Mouse (Mus musculus) forebrain, embryonic 10.5 days (tissue): ENCODE measurements at regions not wholly inside any gene's neighbourhood (a gene's known extent, or its start where the extent isn't known, plus 50 kb on each side); places are given as distances from the start of the nearest gene placed in this dataset.
A peak's percentile ranks its signal among the peaks of the same experiment; 100 is the strongest.

Source experiments
- DNase-seq: peaks from one replicate; pipeline ENCODE4 v3.0.0-alpha.2; 2017; ENCODE audit warnings: low spot score; ENCODE audit errors: extremely low spot score
- H3K27ac ChIP-seq: fragments of 300-500 bp; sonication (generic); 2 replicates; pipeline ENCODE4 v1.5.1; 2016; ENCODE audit warnings: mild to moderate bottlenecking
- H3K27me3 ChIP-seq: fragments of 300-500 bp; sonication (generic); 2 replicates; pipeline ENCODE4 v1.6.1; 2016; ENCODE audit warnings: mild to moderate bottlenecking; ENCODE audit not compliant: poor library complexity, severe bottlenecking
- H3K36me3 ChIP-seq: fragments of 300-500 bp; sonication (generic); replicated peaks from 2 replicates; pipeline ENCODE4 v1.6.1; 2016; ENCODE audit warnings: mild to moderate bottlenecking, moderate library complexity
- H3K4me1 ChIP-seq: fragments of 300-500 bp; sonication (generic); 2 replicates; pipeline ENCODE4 v1.6.1; 2016
- H3K4me3 ChIP-seq: fragments of 300-500 bp; sonication (generic); 2 replicates; pipeline ENCODE4 v1.5.1; 2016; ENCODE audit warnings: mild to moderate bottlenecking, moderate library complexity
- H3K9me3 ChIP-seq: fragments of 300-500 bp; sonication (generic); 2 replicates; pipeline ENCODE4 v1.6.1; 2016; ENCODE audit warnings: mild to moderate bottlenecking, moderate library complexity
- WGBS: fragments of 180-500 bp; shearing (Covaris S2); methylation state at CpG from one replicate; pipeline ENCODE4 v1.1.7; 2016; 5-methylcytosine and 5-hydroxymethylcytosine counted together

DNA sequence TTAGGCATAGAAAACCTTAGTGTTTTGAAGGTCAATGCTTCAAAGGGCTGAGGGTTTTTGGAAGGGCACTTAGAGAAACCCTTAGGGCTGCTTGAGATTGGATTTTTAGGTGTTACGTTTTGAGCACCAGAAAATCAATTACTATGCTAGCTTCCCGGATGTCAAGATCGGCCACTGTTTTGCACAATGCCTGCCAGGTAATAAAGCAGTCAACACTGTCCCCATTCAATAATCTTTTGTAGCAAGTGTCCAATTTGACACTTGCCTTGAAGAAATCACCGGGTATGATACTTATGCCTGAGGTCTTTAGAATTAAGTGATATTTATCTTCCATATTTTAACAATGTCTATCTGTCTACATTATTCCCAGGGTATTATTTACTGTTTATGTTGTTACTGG is 403.0 kb upstream of the Sel1l start:
- Histone ChIP-seq H3K9me3 (no peaks in the 10 kb centered on the region), H3K36me3 (no peaks in the 10 kb centered on the region), H3K27me3 (no peaks in the 10 kb centered on the region), H3K4me1 (peaks cover 13% of the 10 kb centered on the region), H3K4me3 (no peak overlapping the region), H3K27ac (no peak overlapping the region)
- WGBS: 66% methylated on average over 4 of the region's 4 CpGs
- no peak for DNase-seq

DNA sequence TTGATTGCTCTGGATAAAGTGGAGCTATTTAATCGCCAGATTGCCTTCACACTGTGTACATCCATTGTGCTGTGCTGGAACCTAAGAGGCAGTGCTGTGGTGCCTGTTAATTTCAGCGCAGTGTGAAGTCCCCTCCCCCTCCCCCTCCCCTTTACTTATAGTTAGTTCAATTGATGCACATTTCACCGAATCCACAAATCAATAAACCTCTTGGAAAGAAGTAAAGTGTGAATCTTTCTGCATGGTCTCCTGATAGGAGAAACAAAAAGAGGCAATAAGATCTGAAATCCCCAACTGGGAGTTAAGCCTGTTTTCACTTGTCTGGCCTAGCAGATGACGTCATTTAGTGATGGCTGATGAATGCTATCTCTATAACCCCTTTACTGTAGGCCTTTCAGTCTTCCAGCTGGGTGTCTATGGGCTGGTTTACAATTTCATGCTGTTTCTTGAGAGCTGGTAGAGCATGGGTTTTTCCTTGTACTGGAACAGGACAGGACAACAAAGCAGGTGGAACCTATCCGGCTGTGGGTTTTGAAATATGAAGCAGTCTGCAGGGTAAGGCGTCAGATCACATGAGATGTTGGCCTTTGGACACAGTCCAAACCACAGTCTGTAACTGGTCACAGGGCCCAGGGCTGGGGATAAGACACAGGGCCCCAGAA is 398.0 kb upstream of the Sel1l start:
- H3K27ac ChIP-seq: peak overlapping the region; percentile 54
- H3K27me3 ChIP-seq: no peaks in the 10 kb centered on the region
- peaks cover 23% of the 10 kb centered on the region for H3K4me1 ChIP-seq
- WGBS: 44% methylated on average over 6 of the region's 6 CpGs
- no peak overlapping the region for H3K4me3 ChIP-seq
- DNase-seq: peak; percentile 21
- H3K9me3 ChIP-seq: no peaks in the 10 kb centered on the region
- H3K36me3 ChIP-seq: no peaks in the 10 kb centered on the region

DNA sequence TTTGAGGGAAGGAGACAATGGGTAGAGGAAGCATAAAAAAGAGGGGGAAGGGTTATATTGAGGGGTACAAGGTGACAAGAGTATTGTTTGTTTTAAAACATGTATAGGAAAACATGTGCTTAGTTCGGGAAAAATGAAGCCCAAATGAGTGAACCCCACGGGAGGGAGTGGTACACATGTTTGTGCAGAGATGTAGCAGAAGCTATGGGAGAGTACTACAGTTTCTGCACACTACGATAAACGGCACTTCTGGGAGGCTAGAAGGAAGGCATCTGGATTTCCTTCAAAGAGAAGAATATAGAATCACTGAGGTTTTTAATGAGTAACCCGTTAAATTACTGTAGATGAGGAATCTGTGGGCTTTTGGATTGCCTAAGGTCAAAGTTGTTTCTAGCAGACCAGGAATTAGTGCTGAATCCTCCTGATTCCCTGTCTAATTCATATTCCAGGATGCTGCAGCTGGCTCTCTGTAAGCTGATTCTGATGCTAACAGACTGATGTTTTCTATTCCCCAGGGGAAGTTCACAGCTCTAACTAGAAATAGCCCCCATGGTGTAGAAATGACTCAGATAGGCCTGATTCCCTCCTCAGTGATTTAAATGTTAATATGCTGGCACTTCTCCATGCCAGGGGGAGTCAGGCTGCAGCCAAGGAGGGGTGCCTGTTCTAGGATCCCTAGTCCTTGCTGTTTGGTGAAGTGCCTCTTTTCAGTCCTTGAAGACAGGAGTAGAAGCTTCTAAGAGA is 391.2 kb upstream of the Sel1l start:
- Histone ChIP-seq H3K9me3 (no peaks in the 10 kb centered on the region), H3K36me3 (no peaks in the 10 kb centered on the region), H3K27me3 (no peaks in the 10 kb centered on the region), H3K27ac (no peak overlapping the region), H3K4me3 (no peak overlapping the region), H3K4me1 (no peaks in the 10 kb centered on the region)
- WGBS: 86% methylated on average over 5 of the region's 5 CpGs
- DNase-seq: no peak

DNA sequence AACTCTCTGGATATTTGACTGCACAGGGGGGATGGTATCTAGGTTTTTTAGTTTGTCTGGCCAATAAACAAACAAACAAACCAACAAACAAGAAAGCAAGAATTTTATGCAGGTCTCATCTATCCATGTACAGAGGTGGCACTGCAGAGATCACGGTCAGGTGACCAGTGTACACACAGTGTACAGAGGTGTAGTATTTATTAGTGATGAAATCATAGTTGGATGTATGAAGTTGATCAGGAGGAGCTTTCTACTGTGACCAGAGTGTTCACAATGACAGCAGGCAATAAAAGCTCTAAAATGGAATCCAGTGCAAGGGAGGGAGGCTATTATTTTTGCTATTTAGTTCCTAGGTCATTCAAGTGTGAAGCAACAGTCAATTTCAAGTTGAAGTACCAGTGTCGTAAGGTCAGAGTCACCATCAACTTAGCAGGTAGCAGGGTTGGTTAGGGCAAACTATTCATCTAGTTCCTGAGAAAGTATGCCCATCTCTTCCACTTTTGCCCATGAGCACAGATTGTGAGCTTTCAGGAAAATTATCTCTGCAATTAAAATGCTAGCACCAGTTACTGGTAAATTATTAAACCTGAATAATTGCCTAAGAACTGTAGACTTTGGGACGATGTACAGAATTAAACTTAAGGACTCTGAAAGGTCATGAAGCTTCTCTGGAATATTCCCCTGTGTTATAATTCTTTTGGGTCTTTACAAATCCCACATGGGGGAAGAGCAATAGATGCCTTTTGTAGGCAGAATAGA is 384.9 kb upstream of the Sel1l start:
- no peak for DNase-seq
- no peak overlapping the region for H3K4me3 ChIP-seq
- WGBS: 90% methylated on average over 3 of the region's 3 CpGs
- no peak overlapping the region for H3K27ac ChIP-seq
- H3K9me3 ChIP-seq: no peaks in the 10 kb centered on the region
- no peaks in the 10 kb centered on the region; the same call in 1 of the 2 replicates for H3K4me1 ChIP-seq
- no peaks in the 10 kb centered on the region for H3K27me3 ChIP-seq
- no peaks in the 10 kb centered on the region for H3K36me3 ChIP-seq

DNA sequence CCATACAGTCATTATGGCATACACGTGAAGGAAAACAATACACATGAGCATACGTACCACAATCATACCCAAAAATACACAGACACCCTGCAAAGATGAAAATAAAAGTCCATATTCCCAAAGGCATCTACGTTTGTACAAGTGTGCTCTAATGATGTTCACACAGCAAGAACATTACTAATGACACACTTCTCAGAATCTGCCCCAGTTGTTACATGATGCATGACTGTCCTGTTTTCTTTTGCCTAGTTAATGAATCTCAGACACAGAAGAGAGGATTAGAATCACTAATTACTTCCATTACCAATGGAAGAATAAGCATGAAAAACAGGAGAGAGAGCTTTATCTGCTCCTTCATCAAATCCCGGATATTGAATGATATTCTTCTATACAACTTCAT is 379.6 kb upstream of the Sel1l start:
- Histone ChIP-seq H3K9me3 (no peaks in the 10 kb centered on the region), H3K27me3 (no peaks in the 10 kb centered on the region), H3K4me1 (no peaks in the 10 kb centered on the region; the same call in 1 of the 2 replicates), H3K4me3 (no peak overlapping the region), H3K36me3 (no peaks in the 10 kb centered on the region), H3K27ac (no peak overlapping the region)
- DNase-seq: no peak
- WGBS: 84% methylated on average over 4 of the region's 4 CpGs

DNA sequence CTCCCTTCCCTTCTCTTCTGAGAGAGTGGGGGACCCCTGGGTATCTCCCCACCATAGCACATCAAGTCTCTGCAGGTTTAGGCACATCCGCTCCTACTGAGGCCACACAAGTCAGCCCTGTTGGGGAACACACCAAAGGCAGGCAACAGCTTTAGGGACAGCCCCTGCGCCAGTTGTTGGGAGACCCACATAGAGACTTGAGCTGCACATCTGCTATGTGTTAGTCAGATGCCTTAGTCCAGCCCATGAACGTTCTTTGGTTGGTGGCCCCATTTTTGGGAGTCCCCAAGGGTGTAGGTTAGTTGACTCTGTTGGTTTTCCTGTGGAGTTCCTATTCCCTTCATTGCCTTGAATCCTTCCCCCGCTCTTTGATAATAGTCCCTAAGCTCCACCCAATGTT is 354.4 kb upstream of the Sel1l start:
- 91% methylated on average over 4 of the region's 4 CpGs for WGBS
- Histone ChIP-seq H3K4me1 (no peaks in the 10 kb centered on the region), H3K4me3 (no peak overlapping the region), H3K27me3 (no peaks in the 10 kb centered on the region), H3K27ac (no peak overlapping the region), H3K9me3 (0 out of 2 replicates have a peak, but pooled peaks cover 5% of the 10 kb centered on the region), H3K36me3 (no peaks in the 10 kb centered on the region)
- no peak for DNase-seq

DNA sequence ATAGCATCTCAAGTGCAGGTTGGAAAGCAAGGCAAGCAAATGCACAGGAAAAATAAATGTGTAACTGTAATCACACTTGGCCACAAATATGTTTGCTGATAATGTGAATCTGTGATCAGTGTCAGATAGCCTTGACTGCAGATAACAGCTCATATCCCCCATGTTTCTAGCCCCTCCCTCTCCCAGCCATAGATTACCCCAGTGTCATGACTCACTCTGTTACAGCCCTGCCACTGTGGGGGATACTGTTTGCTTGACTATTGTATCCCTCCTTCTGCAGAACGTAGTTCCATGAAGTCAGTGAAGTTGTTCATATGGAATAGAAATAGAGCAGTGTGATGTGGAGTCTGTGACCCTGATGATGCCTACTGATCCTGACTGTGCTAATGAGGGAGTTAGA is 351.6 kb upstream of the Sel1l start:
- 0 out of 2 replicates have a peak, but pooled peaks cover 5% of the 10 kb centered on the region for H3K9me3 ChIP-seq
- H3K4me1 ChIP-seq: no peaks in the 10 kb centered on the region
- DNase-seq: no peak
- WGBS: 84% methylated on average over 1 of the region's 1 CpGs
- H3K27me3 ChIP-seq: no peaks in the 10 kb centered on the region
- no peak overlapping the region for H3K27ac ChIP-seq
- H3K36me3 ChIP-seq: no peaks in the 10 kb centered on the region
- no peak overlapping the region for H3K4me3 ChIP-seq

DNA sequence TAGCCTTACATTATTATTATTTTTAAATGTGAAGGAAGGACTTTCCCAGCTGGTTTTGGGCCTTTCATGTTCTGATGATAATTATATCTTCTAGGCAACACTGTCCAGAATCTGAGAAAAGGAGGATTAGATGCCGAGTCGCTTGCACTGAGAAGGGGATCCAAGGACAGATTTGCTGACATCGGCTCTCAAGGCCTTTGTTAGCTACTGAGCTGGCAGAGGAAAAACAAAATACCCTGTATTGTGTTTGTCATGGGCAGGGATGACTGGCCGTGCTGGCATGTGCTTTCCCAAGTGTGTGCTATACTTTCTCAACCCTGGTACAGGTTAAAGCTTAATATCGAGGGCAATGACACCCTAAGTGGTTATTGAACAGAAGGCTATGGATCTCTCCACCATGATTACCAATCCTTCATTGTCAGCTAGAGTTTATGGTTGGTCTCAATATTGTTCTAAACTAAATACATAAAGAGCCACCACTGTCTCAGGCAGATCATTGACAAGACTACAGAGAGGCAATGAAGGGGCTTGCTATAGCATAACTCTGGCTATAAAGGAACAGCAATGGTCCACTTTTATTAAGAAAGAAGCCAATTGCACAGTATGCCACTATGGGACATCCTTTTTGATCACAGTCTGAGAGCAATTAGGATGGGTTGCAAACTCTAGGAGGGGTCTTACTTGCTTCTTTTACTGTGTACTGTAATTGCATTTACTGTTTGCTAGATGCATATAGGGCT is 350.0 kb upstream of the Sel1l start:
- DNase-seq: no peak
- Histone ChIP-seq H3K4me3 (no peak overlapping the region), H3K36me3 (no peaks in the 10 kb centered on the region), H3K27me3 (no peaks in the 10 kb centered on the region), H3K9me3 (no peaks in the 10 kb centered on the region), H3K27ac (no peak overlapping the region), H3K4me1 (no peaks in the 10 kb centered on the region)
- WGBS: 78% methylated on average over 5 of the region's 5 CpGs

DNA sequence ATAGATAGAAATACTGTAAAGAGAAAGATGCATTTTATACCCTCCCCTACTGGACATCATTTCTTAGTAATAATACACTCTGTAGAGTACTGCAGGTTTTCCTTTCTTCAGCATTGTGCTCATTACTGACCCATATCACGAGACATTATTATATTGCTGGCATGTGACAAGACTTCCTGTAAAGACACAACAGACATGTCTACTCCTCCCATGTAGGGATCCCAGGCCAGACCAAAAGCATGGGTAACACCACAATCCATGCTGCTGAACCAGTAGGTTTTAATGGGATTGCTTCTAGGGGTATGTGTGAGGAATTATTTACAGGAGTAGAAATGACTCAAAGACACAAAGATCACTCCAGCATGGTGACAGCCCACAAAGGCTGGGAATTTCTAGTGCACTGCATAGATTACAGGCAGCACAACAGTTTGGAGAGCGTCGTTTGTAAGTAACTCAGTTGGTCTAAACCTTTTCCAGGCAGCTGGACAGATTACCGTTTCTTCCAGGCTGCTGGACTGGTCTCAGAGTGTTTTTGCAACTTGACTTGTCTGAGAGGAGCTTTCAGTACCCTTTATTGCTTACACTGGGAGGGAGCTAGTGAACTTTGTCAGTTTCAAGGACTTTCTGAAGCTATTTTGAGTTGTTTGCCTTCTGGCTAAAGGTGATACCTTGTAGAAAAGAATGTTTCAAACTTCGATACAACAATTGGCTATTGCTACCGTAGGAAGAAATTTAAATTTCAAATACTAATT is 345.2 kb upstream of the Sel1l start:
- Histone ChIP-seq H3K9me3 (no peaks in the 10 kb centered on the region), H3K27ac (no peak overlapping the region), H3K4me3 (no peak overlapping the region), H3K27me3 (no peaks in the 10 kb centered on the region), H3K4me1 (no peaks in the 10 kb centered on the region), H3K36me3 (no peaks in the 10 kb centered on the region)
- no peak for DNase-seq
- 92% methylated on average over 6 of the region's 6 CpGs for WGBS

DNA sequence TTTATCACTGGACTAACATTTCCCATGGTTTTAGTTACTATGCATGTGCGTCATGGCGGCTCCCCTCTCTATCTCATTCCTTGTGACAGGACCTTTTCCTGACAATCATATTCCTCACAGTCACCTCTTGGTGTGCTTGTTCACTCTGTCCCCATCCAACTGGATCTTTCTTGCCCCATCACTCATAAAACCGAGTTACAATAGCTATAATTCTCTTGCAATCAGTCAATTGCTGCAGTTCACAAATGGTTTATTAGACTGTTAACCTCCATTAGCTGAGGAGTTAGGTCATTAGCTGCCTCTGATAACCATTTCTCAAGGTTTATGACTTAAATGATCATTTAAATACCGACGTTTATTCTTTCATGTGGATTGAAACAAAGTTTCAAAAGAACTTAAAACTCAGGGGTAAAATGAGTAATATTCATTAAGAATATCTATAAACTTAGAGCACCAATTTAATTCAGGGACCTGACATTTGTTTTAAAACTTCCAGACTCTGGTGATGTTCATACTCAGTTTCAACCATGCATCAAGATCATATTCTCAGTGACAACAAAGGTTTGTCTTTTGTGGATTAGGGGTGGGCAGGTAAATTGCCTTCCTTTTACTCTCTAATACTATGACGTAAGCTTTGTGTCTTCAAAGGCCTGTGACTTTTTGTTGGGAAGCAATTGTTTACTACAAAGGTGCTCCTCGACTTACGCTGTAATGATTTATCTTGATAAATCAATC is 344.4 kb upstream of the Sel1l start:
- no peak for DNase-seq
- no peaks in the 10 kb centered on the region for H3K9me3 ChIP-seq
- H3K27me3 ChIP-seq: no peaks in the 10 kb centered on the region
- no peak overlapping the region for H3K27ac ChIP-seq
- no peaks in the 10 kb centered on the region for H3K4me1 ChIP-seq
- no peak overlapping the region for H3K4me3 ChIP-seq
- WGBS: 92% methylated on average over 8 of the region's 8 CpGs
- no peaks in the 10 kb centered on the region for H3K36me3 ChIP-seq

DNA sequence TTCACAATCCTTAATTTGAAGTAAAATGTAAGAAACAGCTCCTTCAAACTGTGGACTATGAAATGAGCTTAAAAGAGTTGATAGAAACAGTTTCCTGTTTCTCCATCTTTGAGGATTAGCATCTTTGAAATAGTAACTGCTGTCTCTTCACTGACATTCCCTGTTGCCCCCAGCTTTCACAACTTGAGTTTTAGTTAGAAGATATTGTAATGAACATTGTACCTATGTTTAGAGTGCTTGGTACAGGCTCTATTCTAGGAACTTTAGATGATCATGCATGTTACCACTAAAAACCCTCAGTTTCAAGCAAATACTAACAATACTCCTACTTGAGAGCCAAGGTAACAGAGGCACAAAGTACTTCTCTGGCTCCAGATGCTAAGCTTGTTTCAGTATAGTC is 340.1 kb upstream of the Sel1l start:
- DNase-seq: no peak
- Histone ChIP-seq H3K36me3 (no peaks in the 10 kb centered on the region), H3K4me3 (no peak overlapping the region), H3K9me3 (no peaks in the 10 kb centered on the region), H3K4me1 (peaks cover 3% of the 10 kb centered on the region; the same call in 1 of the 2 replicates), H3K27ac (no peak overlapping the region), H3K27me3 (no peaks in the 10 kb centered on the region)

DNA sequence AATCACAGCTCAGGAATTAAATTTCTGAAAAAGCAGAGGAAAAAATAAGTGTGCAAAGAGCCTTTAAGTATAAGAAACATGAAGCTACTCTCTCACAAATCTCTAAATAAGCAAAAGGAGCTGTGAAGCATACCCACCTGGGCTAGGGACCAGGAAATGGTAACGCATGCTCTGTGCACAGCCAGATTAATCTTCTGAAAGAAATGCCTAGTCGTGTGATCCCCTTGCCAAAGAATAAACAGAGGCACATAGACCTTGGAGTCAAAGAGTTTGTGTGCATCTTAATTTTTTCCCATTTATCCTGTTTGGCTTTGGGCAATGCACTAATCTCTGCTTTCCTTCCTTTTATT is 338.2 kb upstream of the Sel1l start:
- 84% methylated on average over 2 of the region's 2 CpGs for WGBS
- no peaks in the 10 kb centered on the region for H3K27me3 ChIP-seq
- no peaks in the 10 kb centered on the region for H3K9me3 ChIP-seq
- H3K4me3 ChIP-seq: no peak overlapping the region
- H3K36me3 ChIP-seq: no peaks in the 10 kb centered on the region
- DNase-seq: no peak
- H3K4me1 ChIP-seq: peaks cover 3% of the 10 kb centered on the region; the same call in 1 of the 2 replicates
- H3K27ac ChIP-seq: no peak overlapping the region
